Mouse (Mus musculus): ENCODE measurements around the gene Dlx3.
A peak's percentile ranks its signal among the peaks of the same experiment; 100 is the strongest.

Dlx3 gene

DNA sequence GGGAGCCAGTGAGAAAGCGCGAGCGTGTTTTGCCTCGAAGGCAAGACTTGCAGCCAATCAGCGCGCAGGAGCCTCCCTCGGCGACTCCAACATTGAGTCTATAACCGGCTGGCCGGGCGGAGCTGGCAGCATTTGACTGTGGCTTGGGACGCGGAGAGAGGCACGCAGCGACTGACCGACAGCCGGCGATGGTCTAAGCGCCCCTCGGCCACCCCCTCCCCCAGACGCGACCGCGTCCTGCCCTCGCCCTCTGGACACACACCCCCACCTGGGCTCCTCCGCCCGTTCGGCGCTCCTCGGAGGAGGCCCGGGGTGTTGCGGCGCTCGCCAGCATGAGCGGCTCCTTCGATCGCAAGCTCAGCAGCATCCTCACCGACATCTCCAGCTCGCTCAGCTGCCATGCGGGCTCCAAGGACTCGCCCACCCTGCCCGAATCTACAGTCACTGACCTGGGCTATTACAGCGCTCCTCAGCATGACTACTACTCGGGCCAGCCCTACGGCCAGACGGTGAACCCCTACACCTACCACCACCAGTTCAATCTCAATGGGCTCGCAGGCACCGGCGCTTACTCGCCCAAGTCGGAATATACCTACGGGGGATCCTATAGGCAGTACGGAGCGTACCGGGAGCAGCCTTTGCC, at the start of gene Dlx3:
Dlx3 (plus strand) TSS at position 130 of the 643 bp plus-strand sequence.
- peak; percentile 53 for DNase-seq (ENCODE audit: inconsistent ontology term)

GRCm38 (mm10) chr11:95070140-95071107, 49.5 kb upstream of the Dlx3 start:
- DNase-seq (ENCODE audit: inconsistent ontology term) = peak; percentile 59

DNA sequence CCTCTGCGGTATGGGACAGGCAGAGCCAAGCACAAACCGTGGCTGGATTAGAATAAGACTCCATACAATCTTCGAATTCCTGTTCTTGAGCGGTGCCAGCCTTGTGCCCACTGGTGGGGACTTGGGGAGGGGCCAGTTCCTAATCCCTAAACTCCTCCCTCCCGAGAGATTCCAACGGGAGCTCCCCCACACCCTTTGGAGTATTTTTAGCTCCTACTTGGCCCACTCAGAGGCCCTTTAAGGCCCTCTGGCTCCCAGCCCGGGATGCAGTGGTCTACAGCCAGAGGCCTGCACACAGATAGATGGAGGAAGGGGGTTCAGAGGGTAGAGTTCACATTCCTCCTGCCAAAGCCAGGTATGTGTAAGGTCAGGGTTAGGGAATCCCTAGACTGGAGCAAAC, 48.7 kb upstream of the Dlx3 start:
- DNase-seq (ENCODE audit: inconsistent ontology term) = peak; percentile 85

DNA sequence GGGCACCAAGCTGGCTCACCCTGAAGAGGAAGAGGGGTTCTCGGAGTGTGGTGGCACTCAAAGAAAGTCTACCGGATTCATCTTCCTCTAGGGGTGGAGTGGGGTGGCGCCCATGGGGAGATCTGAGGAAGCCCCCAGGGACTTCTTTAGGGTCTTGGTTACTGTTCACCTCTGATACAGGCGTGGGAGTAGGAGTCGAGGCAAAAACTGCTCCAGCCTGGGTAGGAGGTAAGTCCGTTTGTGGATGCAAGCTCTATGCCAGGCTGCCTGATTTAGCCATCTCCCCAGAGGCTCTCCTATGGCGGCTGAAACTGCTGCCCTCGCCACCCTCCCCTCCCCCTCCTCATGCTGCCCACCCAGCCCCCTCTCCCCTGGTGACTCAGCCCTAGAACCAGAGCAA, 47.8 kb upstream of the Dlx3 start:
- no peak for DNase-seq (ENCODE audit: inconsistent ontology term)

DNA sequence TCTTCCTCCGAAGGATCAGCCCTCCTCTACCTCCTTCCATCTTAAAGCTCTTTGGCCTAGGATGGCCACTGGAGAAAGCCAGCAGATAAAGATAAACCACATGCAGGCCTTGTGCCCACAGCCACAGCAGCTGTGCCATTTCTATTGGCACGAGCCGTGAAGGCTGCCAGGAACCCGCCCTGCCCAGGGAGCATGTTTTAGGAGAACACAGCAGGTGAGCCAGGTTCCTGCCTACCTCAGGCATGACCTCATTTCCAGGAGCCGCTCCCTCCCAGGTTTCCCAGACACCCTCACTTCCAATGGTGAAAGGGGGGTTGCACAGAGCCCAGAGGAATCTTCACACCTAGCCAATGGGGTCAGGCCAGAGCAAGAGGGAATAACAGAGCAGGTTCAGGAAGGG, 47.1 kb upstream of the Dlx3 start:
- DNase-seq (ENCODE audit: inconsistent ontology term) = no peak

DNA sequence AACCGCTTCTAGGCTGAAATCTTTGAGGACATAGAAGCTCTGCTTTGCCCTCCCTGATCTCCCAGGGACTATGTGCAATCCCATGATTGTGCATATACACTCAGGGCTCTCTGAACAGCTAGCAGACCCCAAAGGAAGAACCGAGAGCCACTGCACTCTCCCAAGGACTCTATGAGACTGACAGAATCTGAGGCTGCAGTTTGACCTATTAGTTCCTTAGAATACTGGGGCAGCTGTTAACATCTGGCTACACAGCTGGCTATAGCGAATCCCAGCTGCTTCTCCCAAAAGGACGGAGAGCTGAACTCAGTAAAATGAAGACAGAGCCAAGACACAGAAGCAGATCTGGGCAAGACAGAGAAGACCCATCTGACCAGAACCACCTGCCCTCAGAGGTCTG, 46.1 kb upstream of the Dlx3 start:
- DNase-seq (ENCODE audit: inconsistent ontology term) = no peak

GRCm38 (mm10) chr11:95074694-95075093, 45.2 kb upstream of the Dlx3 start:
- DNase-seq (ENCODE audit: inconsistent ontology term) = no peak

DNA sequence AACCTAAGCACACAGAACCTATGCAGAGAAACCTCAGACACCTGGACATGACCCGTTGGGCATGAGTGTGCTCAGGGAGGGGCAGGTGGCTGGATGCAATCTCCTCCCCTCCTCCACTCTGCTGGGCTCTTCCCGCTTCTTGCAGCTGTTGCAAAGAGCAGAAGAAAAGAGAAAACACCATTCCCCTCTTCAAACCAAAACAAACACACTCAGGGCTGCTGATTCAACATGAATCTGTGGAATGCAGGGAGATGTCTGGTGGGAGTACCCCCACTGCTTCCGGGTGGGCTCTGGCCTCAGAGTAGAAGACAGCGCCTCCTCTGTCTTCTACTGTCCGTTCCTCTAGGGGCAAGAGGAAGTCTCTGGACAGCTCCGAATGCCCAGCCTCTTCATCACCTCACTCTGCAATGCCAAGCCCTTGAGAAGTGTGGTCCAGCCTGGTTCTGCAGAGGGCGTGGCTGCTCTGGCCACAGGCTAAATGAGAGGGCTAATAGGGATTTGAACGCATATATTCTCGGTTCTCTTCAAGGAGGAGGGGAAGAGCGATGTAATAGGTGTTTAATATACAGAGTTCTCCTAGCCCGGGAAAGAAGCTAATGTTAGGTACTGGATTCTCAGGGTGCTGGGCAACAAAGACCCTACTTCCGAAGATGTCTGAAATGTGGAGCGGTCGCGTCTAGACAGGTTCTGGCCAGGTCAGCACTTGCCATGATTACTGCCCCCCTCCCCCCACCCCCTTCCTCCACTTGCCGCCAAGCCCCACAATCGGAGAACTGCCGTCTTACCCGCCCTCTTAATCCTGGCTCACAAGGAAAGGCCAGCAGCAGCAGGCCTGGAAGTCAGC, 44.5 kb upstream of the Dlx3 start:
- DNase-seq (ENCODE audit: inconsistent ontology term) = peak; percentile 62

DNA sequence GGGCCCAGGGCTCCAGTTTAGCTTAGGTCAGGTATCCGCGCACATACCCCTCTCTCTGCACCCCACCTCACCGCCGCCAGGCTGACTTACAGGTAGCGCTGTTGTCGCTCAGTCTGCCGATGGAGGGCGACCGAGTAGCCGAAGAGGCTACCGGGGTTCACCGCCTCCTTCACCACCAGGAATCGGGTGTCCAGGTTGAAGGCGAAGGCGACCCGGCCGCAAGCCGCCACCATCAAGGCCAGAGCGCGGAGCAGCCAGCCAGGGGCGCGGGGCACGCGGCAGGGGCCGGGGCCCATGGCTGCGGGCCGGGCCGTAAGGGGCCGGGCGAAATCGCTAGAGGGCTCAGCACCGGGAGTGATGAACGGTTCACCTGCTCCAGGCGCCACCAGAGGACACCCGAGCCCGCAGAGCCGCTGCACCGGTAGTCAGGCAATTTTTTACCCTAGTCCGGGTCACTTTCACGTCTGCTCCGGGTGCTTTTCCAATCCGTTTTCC, 43.8 kb upstream of the Dlx3 start:
- peak; percentile 67 for DNase-seq (ENCODE audit: inconsistent ontology term)

GRCm38 (mm10) chr11:95076536-95077111, 43.3 kb upstream of the Dlx3 start, which contains the start of gene Itga3:
Gene Itga3, minus strand, starts transcription at chr11:95076801.
- DNase-seq (ENCODE audit: inconsistent ontology term) = peak; percentile 90

- no peak for DNase-seq (ENCODE audit: inconsistent ontology term)
These were observed 42.0 kb upstream of the Dlx3 start for GRCm38 (mm10) chr11:95077956-95078355.

DNA sequence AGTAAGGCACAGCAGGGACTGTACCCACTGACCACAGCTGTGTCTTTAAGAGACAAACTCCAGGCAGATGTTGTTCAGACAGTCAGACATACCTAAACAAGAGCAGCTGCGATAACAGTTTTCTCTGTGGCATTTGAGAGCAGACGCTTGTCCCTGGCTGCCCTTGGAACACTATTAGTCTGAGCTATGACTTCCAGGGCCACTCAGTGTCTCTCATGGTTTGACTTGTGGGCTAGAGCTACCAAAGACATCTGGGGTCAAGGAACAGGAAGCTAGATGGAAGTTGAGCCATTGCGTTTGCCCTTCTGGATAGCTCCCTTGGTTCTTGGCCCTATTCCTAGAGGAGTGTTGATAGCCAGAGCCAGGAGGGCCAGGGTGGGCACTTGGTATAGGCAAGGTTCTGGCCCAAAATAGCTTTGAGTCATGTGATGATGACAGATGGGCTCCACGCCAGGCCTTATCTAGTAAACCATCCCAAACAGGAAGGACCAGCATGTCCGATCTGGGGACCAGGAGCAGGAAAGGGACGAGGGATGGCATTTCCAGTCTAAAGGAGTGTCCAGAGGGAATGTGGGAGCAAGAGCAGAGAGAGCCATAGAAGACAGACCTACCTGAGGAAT, 40.6 kb upstream of the Dlx3 start:
- DNase-seq (ENCODE audit: inconsistent ontology term) = no peak

DNA sequence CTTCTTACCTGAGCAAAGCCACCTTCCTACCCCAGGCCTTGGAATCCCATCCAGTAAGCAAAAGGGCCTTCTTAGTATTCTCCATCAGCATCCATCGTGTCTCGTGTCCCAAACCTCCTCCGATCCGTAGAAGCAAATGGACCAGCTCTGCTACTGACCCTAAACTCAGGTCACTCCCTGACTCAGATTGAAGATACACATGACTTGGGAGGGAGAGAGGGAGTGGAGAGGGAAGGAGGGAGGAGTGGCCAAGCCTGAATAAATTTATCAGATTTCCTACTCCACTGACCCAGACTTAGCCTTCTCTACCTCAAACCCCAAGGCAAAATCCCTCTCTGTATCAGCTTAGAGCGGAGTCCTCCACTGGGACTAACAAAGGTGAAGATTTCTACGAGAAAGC, 39.1 kb upstream of the Dlx3 start:
- DNase-seq (ENCODE audit: inconsistent ontology term) = no peak

DNA sequence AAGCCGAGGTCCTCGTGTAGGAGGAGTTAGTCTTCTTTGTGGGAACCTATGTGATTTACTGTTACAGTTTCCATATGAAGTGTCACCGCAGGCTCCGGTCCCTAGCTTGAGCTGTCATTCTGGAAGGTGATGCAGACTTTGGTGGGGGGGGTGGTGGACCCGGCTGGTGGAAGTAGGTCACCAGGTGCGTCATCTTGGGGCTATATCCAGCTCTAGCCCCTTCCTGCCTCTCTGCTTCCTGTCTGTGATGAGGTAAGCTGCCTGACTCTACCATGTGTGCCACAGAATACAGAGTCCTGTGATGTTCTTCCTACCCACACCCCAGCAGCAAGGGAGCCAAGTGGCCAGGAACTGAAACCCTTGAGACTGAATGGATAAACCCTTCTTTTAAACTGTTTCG, 37.0 kb upstream of the Dlx3 start:
- no peak for DNase-seq (ENCODE audit: inconsistent ontology term)

DNA sequence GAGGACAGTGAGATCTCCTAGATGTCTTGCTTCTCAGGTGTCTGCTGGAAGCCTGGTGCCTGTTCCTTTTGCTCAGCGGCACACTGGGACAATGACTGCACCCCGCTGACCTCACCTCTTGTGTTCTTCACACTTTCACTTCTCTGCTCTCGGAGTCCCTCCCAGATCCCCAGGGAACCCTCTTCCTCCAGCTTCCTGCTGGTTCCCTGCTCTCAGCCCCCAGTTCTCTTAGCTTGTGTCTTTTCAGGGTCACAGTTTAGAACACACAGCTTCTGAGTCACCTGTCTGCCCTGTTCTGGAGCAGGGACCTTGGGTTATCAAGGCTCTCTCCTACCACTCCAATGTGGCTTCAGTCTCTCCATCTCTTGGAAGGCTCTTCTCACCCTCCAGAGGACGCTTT, 35.7 kb upstream of the Dlx3 start:
- no peak for DNase-seq (ENCODE audit: inconsistent ontology term)

GRCm38 (mm10) chr11:95084811-95085382, 35.0 kb upstream of the Dlx3 start:
- no peak for DNase-seq (ENCODE audit: inconsistent ontology term)

DNA sequence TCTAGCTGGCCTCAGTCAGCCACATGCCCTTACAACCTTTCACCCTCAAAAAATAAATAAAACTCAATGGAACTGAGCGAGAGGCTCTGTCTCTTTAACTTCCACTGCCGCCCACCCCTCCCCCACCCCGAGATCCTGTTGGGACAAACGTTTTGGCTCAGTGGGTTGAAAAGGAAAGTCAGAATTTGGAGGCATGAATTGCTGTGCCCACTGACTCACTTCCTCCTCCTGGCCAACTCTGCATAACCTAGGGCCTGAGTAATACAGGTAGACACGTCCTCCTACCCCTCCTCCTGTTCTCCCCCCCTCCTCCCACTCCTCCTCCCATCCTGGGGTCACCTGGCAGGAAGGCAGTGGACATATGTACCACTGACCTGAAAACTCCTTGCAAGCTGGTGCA, 34.2 kb upstream of the Dlx3 start:
- DNase-seq (ENCODE audit: inconsistent ontology term) = peak; percentile 71

DNA sequence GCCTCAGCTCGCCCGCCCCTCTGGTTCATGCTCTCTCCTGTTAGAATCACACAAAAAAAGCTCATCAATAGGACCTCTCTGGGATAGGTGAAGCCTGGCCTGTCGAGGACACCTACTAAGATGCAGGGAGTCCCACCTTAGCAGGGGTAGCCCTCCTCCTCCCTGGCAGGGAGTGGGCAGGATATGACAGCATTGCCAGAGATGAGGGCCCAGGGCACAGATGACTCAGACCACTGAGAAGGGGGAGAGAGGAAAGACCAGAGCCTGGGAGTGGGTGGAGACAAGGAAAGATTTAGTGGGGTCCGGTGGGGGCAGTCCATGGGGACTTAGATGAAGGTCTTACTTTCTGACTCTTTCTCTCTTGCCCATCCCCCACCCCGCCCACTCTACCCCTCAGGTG, 33.7 kb upstream of the Dlx3 start:
- peak; percentile 35 for DNase-seq (ENCODE audit: inconsistent ontology term)

- no peak for DNase-seq (ENCODE audit: inconsistent ontology term)
These were observed 32.4 kb upstream of the Dlx3 start for GRCm38 (mm10) chr11:95087301-95088228.

- DNase-seq (ENCODE audit: inconsistent ontology term) = no peak
These were observed 31.6 kb upstream of the Dlx3 start for GRCm38 (mm10) chr11:95088286-95088685.

All from Muller cell, postnatal 12 days (primary cell).